ENCODE assay signal across 16 mouse cellular contexts in the genomic region with DNA sequence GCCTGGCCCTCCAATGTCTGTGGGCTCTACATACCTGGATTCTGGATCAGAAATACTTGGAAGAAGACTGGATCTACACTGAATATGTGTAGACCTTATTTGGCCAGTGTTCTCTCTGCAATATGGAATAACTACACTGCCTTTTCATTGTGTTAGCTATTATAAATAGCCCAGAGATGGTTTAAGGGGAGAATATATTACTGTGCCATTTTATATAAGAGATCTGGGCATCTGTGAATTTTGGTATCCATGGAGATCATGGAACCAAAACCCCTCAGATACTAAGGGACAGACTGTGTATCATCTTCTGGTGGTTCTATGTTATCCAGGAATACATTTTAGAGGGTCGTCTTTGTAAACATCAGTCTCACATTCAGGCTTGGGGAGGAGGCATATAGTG.
"Had no signal": no experiment of that assay in that cellular context is flagged by ENCODE, and none has a peak within 500 bp of the region (broad histone marks: within the 10 kb centered on the region; RNA-seq: fewer than 3 reads in every experiment).

No protein-coding gene starts in this region.

- DNase-seq: lung, adult 2 months; lung, postnatal 14 days; lung, postnatal 36 days; right cerebral cortex, postnatal 14 days; thymus, adult 2 months; thymus, postnatal 25 days; thymus, postnatal 4 days had no signal

- H3K36me3 ChIP-seq: lung, embryonic 15.5 days; midbrain, embryonic 13.5 days; midbrain, embryonic 15.5 days; neural tube, embryonic 12.5 days; stomach, embryonic 15.5 days had no signal

- H3K4me3 ChIP-seq: lung, embryonic 15.5 days; megakaryocyte, embryonic 14.5 days; midbrain, embryonic 13.5 days; midbrain, embryonic 15.5 days; neural tube, embryonic 12.5 days; stomach, embryonic 15.5 days had no signal

- H3K27ac ChIP-seq: lung, embryonic 15.5 days; macrophage; midbrain, embryonic 13.5 days; midbrain, embryonic 15.5 days; neural tube, embryonic 12.5 days; stomach, embryonic 15.5 days; stomach, postnatal 0 days had no signal

- H3K27me3 ChIP-seq: lung, embryonic 15.5 days; midbrain, embryonic 13.5 days; midbrain, embryonic 15.5 days; neural tube, embryonic 12.5 days; stomach, embryonic 15.5 days had no signal

- H3K4me1 ChIP-seq: midbrain, embryonic 15.5 days; neural tube, embryonic 12.5 days; stomach, embryonic 15.5 days had no signal

- H3K9ac ChIP-seq: lung, embryonic 15.5 days; midbrain, embryonic 13.5 days; midbrain, embryonic 15.5 days; neural tube, embryonic 12.5 days; stomach, embryonic 15.5 days had no signal

- ATAC-seq: lung, postnatal 0 days; midbrain, embryonic 13.5 days; midbrain, embryonic 15.5 days had no signal
